Mouse (Mus musculus): ENCODE measurements around the gene Nwd2.

Nwd2 gene

GRCm38 (mm10) chr5:63833955-63834354, 185.1 kb downstream of the Nwd2 start:
- DNase-seq = no peak

- no peak for DNase-seq
Measured at GRCm38 (mm10) chr5:63834435-63834834, 185.5 kb downstream of the Nwd2 start.

GRCm38 (mm10) chr5:63837115-63837514, 188.2 kb downstream of the Nwd2 start:
- DNase-seq = no peak

- DNase-seq = no peak
Measured at GRCm38 (mm10) chr5:63837851-63838250, 188.9 kb downstream of the Nwd2 start.

GRCm38 (mm10) chr5:63839801-63840416, 191.0 kb downstream of the Nwd2 start:
- no peak for DNase-seq

- no peak for DNase-seq
Measured at GRCm38 (mm10) chr5:63847080-63847479, 198.2 kb downstream of the Nwd2 start.

- no peak for DNase-seq
Measured at GRCm38 (mm10) chr5:63847541-63848226, 198.8 kb downstream of the Nwd2 start.

- no peak for DNase-seq
Measured at GRCm38 (mm10) chr5:63858901-63859300, 210.0 kb downstream of the Nwd2 start.

Data from cerebellum, postnatal 25 days (tissue).